Mouse (Mus musculus) neutrophil, adult 83 days (primary cell): Measurements from ENCODE around the gene AU018091. TPM values are rescaled to one million over a fixed set of nuclear protein-coding genes. Genes with fewer than 3 reads are reported as not detected.

Experiments used
- total RNA-seq, 2 experiments: library from RNA; stranded (reverse); gene quantifications; one replicate each; pipeline ENCODE4 v1.2.4; 2023

AU018091 gene
- total RNA-seq = not detected

GRCm38 (mm10) chr7:3168925-3169324 lies at the start of gene AU018091:
Gene AU018091, minus strand, starts transcription at chr7:3169203.

Other genes starting within 250 kb of the AU018091 start
- 10 to 100 TPM; 41.1 to 50.4 TPM for gene Nlrp12, start 80.5 kb upstream of the AU018091 start, total RNA-seq
- 100 to 1,000 TPM; 144 to 165 TPM for gene Myadm, start 119.9 kb upstream of the AU018091 start, total RNA-seq
- gene Prkcg, start 120.0 kb upstream of the AU018091 start, total RNA-seq = 1 to 10 TPM; 3.0 to 3.5 TPM
- not detected for gene Cacng7, start 163.8 kb upstream of the AU018091 start, total RNA-seq
- under 1 TPM in 1 of 2 experiments, not detected in 1; 0.24 TPM for gene Cacng8, start 221.5 kb upstream of the AU018091 start, total RNA-seq